Mouse (Mus musculus): ENCODE measurements around the gene Pin4. TPM values are rescaled to one million over a fixed set of nuclear protein-coding genes. Genes with fewer than 3 reads are reported as not detected.

Gene Pin4
- polyA plus RNA-seq, 2 experiments: 46.3 to 66.0 TPM

DNA sequence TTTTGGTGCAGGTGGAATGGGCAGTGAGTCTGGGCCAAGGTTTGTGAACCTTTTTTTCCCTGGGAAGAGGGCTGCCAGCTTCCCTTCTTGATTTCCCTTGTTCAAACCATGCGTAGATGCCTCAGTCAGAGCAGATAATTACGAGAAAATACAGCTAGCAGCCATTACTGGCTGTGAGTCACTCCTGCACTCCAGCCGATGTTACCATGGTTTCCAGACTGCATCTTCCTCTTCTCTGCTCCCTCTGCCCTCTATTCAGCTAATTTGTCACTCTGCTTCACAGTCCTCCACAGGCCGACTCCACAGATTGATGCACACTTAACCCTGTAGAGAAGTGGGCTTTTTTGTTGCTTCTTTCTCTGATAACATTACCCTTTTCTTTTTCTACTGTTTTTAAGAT lies 3.6 kb upstream of the Pin4 start:
- H3K9me3 ChIP-seq (ENCODE audit: control insufficient read depth, low read length): no peaks in the 10 kb centered on the region
- H3K27me3 ChIP-seq (ENCODE audit: control insufficient read depth, insufficient read depth, low read length): no peaks in the 10 kb centered on the region
- no peak overlapping the region for H3K4me3 ChIP-seq (replicated peaks; ENCODE audit: low read length)
- H3K4me1 ChIP-seq (ENCODE audit: control insufficient read depth, insufficient read depth, low read length): no peaks in the 10 kb centered on the region
- no peaks in the 10 kb centered on the region for H3K36me3 ChIP-seq (ENCODE audit: control insufficient read depth, insufficient read depth, low read length)
- no peak overlapping the region for H3K27ac ChIP-seq (replicated peaks; ENCODE audit: low read depth, low read length)
- H3K4me2 ChIP-seq (replicated peaks; ENCODE audit: low read depth, low read length, severe bottlenecking): no peak overlapping the region
- H3K9ac ChIP-seq (ENCODE audit: low read depth, low read length, severe bottlenecking): no peak overlapping the region
- WGBS: 51% methylated on average over 4 of the region's 4 CpGs
- no peak for DNase-seq (ENCODE audit: low spot score)
- no peak for ATAC-seq (ENCODE audit: low FRiP score, low read depth)
- TF ChIP-seq POLR2A (IDR thresholded peaks at IDR 0.05; ENCODE audit: borderline replicate concordance, extremely low read depth, insufficient read depth, insufficient read length): no peak

DNA sequence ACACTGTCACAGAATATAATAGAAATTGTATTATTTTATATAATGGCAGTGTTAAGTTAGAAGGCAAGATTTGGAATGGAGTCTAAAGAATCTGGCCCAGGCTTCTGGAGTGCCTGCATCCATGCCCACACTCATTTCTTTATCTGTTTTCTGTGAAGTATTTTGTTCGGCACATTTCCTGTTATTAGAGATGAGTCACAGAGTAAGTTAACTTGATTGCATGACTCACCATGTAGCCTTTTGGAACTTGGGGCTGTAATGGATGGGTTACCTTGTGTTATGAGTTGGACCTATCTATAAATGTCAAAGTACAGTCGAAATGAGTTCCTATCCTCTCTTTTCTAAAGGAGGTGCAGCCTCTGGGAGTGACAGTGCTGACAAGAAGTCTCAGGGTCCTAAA lies 2.1 kb downstream of the Pin4 start:
- Histone ChIP-seq H3K4me3 (replicated peaks; ENCODE audit: low read length) (no peak overlapping the region), H3K9ac (ENCODE audit: low read depth, low read length, severe bottlenecking) (no peak overlapping the region), H3K27me3 (ENCODE audit: control insufficient read depth, insufficient read depth, low read length) (no peaks in the 10 kb centered on the region), H3K36me3 (ENCODE audit: control insufficient read depth, insufficient read depth, low read length) (peaks cover 6% of the 10 kb centered on the region; the same call in 1 of the 2 replicates), H3K4me2 (replicated peaks; ENCODE audit: low read depth, low read length, severe bottlenecking) (no peak overlapping the region), H3K4me1 (ENCODE audit: control insufficient read depth, insufficient read depth, low read length) (no peaks in the 10 kb centered on the region), H3K27ac (replicated peaks; ENCODE audit: low read depth, low read length) (no peak overlapping the region), H3K9me3 (ENCODE audit: control insufficient read depth, low read length) (no peaks in the 10 kb centered on the region)
- TF ChIP-seq POLR2A (IDR thresholded peaks at IDR 0.05; ENCODE audit: borderline replicate concordance, extremely low read depth, insufficient read depth, insufficient read length): no peak
- 79% methylated on average over 2 of the region's 2 CpGs for WGBS
- no peak for ATAC-seq (ENCODE audit: low FRiP score, low read depth)
- no peak for DNase-seq (ENCODE audit: low spot score)

- Histone ChIP-seq H3K27me3 (ENCODE audit: control insufficient read depth, insufficient read depth, low read length) (no peaks in the 10 kb centered on the region), H3K4me1 (ENCODE audit: control insufficient read depth, insufficient read depth, low read length) (no peaks in the 10 kb centered on the region), H3K4me3 (replicated peaks; ENCODE audit: low read length) (no peak overlapping the region), H3K4me2 (replicated peaks; ENCODE audit: low read depth, low read length, severe bottlenecking) (no peak overlapping the region), H3K9ac (ENCODE audit: low read depth, low read length, severe bottlenecking) (no peak overlapping the region), H3K36me3 (ENCODE audit: control insufficient read depth, insufficient read depth, low read length) (peaks cover 11% of the 10 kb centered on the region; the same call in 1 of the 2 replicates), H3K27ac (replicated peaks; ENCODE audit: low read depth, low read length) (no peak overlapping the region), H3K9me3 (ENCODE audit: control insufficient read depth, low read length) (no peaks in the 10 kb centered on the region)
- no peak for TF ChIP-seq POLR2A (IDR thresholded peaks at IDR 0.05; ENCODE audit: borderline replicate concordance, extremely low read depth, insufficient read depth, insufficient read length)
- DNase-seq (ENCODE audit: low spot score) (no peak), ATAC-seq (ENCODE audit: low FRiP score, low read depth) (no peak)
- WGBS: 88% methylated on average over 1 of the region's 1 CpGs
Measured at GRCm38 (mm10) chrX:102141157-102141556, 21.9 kb downstream of the Pin4 start.

DNA sequence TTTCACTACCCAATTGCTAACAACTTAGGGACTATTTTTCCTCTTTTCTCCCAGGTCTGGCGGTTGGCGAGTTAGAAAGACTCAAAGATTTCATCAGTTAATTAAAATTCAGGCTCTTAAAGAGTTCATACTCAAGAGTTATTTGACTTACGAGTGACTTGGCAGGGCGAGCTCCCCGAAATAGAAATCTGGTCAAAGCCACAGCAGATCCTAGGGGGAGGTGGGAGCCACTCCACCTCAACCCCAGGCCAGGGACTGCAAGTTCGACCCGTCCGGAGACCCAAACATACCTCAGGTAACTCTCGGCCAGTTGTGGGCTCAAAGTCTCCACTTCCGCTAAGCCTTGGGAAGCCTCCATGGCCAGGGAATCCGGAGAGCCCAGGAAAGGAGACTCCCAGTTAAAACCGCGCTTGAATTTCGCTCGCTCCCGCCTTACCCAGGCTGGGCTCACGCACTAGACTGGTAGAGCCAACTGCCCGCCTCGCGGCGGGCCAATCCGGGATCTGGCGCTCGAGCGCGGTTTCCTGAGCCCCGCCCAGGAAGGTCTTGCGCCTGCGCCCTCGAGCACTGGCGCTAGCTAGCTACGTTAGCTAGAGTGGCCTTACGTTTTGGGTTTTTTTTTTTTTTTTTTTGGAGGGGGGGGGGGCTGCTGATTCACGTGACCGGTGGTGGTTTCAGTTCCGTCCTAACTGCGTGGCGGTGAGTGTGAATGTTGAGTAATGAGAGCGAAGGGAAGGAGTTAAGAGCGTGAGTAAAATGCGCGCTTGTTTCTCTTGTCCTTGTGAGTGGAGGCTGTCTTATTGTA lies 37.6 kb downstream of the Pin4 start, which contains the start of gene Ercc6l:
TSS of gene Ercc6l (minus strand) at position 474 of the 805 bp plus-strand sequence.
- TF ChIP-seq POLR2A (IDR thresholded peaks at IDR 0.05; ENCODE audit: borderline replicate concordance, extremely low read depth, insufficient read depth, insufficient read length): peak; percentile 36; the same call in 1 of the 2 replicates
- H3K27ac ChIP-seq (replicated peaks; ENCODE audit: low read depth, low read length): peak within 1 kb of the TSS; percentile 75

GRCm38 (mm10) chrX:102157423-102157791 lies 38.2 kb downstream of the Pin4 start:
- H3K27ac ChIP-seq (replicated peaks; ENCODE audit: low read depth, low read length): peak overlapping the region; percentile 75
- H3K27me3 ChIP-seq (ENCODE audit: control insufficient read depth, insufficient read depth, low read length): no peaks in the 10 kb centered on the region
- H3K9me3 ChIP-seq (ENCODE audit: control insufficient read depth, low read length): no peaks in the 10 kb centered on the region
- H3K36me3 ChIP-seq (ENCODE audit: control insufficient read depth, insufficient read depth, low read length): no peaks in the 10 kb centered on the region
- ATAC-seq (ENCODE audit: low FRiP score, low read depth): no peak
- peak overlapping the region; percentile 44 for H3K4me3 ChIP-seq (replicated peaks; ENCODE audit: low read length)
- H3K4me1 ChIP-seq (ENCODE audit: control insufficient read depth, insufficient read depth, low read length): no peaks in the 10 kb centered on the region
- H3K4me2 ChIP-seq (replicated peaks; ENCODE audit: low read depth, low read length, severe bottlenecking): peak overlapping the region; percentile 47
- no peak for DNase-seq (ENCODE audit: low spot score)
- TF ChIP-seq POLR2A (IDR thresholded peaks at IDR 0.05; ENCODE audit: borderline replicate concordance, extremely low read depth, insufficient read depth, insufficient read length): no peak
- H3K9ac ChIP-seq (ENCODE audit: low read depth, low read length, severe bottlenecking): peak overlapping the region; percentile 53; the same call in 1 of the 2 replicates
- WGBS: 57% methylated on average over 5 of the region's 5 CpGs

More for the DNA sequence above, 37.6 kb downstream of the Pin4 start, which contains the start of gene Ercc6l:
- no peaks in the 10 kb centered on the region for H3K36me3 ChIP-seq (ENCODE audit: control insufficient read depth, insufficient read depth, low read length)
- peak; percentile 99 for ATAC-seq (ENCODE audit: low FRiP score, low read depth)
- no peaks in the 10 kb centered on the region for H3K27me3 ChIP-seq (ENCODE audit: control insufficient read depth, insufficient read depth, low read length)
- H3K4me3 ChIP-seq (replicated peaks; ENCODE audit: low read length): peak within 1 kb of the TSS; percentile 44
- no peaks in the 10 kb centered on the region for H3K4me1 ChIP-seq (ENCODE audit: control insufficient read depth, insufficient read depth, low read length)
- 11% methylated on average over 39 of the region's 42 CpGs for WGBS
- peak within 1 kb of the TSS; percentile 47 for H3K4me2 ChIP-seq (replicated peaks; ENCODE audit: low read depth, low read length, severe bottlenecking)
- H3K9ac ChIP-seq (ENCODE audit: low read depth, low read length, severe bottlenecking): peak within 1 kb of the TSS; percentile 53
- no peaks in the 10 kb centered on the region for H3K9me3 ChIP-seq (ENCODE audit: control insufficient read depth, low read length)
- DNase-seq (ENCODE audit: low spot score): peak; percentile 94
